Mouse (Mus musculus) MEL (cell line): ENCODE data around the gene Trpm4.

Experiments used
- CHD2 ChIP-seq: IDR thresholded peaks from 2 replicates; pipeline ENCODE4 v1.6.1; 2011; ENCODE audit warnings: low read length, improper control_type of control experiment
- CTCF ChIP-seq, 3 experiments: IDR thresholded peaks in 2 of 3; conservative IDR thresholded peaks in 1 of 3; 2 replicates each; pipeline ENCODE4 v1.5.1; 2011 to 2012; ENCODE audit warnings: low read length in 3 of 3, low read depth in 2 of 3, mild to moderate bottlenecking in 2 of 3, improper control_type of control experiment in 1 of 3, inconsistent platforms in 1 of 3, mixed read lengths in 1 of 3, moderate library complexity in 1 of 3; ENCODE audit not compliant: control insufficient read depth in 1 of 3, insufficient read depth in 1 of 3, poor library complexity in 1 of 3, severe bottlenecking in 1 of 3
- E2F4 ChIP-seq: IDR thresholded peaks from 2 replicates; pipeline ENCODE4 v1.6.1; 2011; ENCODE audit warnings: low read depth, low read length, improper control_type of control experiment, borderline replicate concordance
- ETS1 ChIP-seq: IDR thresholded peaks from 2 replicates; pipeline ENCODE4 v1.6.1; 2012; ENCODE audit warnings: low read depth, mild to moderate bottlenecking, inconsistent platforms, low read length, improper control_type of control experiment, moderate library complexity
- GATA1 ChIP-seq: IDR thresholded peaks from 2 replicates; pipeline ENCODE4 v1.6.1; 2011; ENCODE audit warnings: low read depth, low read length, improper control_type of control experiment
- MAX ChIP-seq: IDR thresholded peaks from 2 replicates; pipeline ENCODE4 v1.6.1; 2011; ENCODE audit warnings: low read length, improper control_type of control experiment
- NRF1 ChIP-seq: IDR thresholded peaks from 2 replicates; pipeline ENCODE4 v1.6.1; 2014; ENCODE audit warnings: low read depth, mild to moderate bottlenecking, inconsistent platforms, low read length, improper control_type of control experiment, moderate library complexity; ENCODE audit not compliant: poor library complexity, insufficient read depth, severe bottlenecking
- POLR2A ChIP-seq, 2 experiments: IDR thresholded peaks; 2 replicates each; pipeline ENCODE4 v1.6.1; 2011 to 2012; ENCODE audit warnings: low read length in 2 of 2, mild to moderate bottlenecking in 2 of 2, control low read depth in 1 of 2, improper control_type of control experiment in 1 of 2, low read depth in 1 of 2, moderate library complexity in 1 of 2; ENCODE audit not compliant: control insufficient read depth in 1 of 2, insufficient read depth in 1 of 2, poor library complexity in 1 of 2
- RAD21 ChIP-seq: IDR thresholded peaks from 2 replicates; pipeline ENCODE4 v1.6.1; 2011; ENCODE audit warnings: mild to moderate bottlenecking, low read depth, low read length, improper control_type of control experiment
- SMC3 ChIP-seq: IDR thresholded peaks from 2 replicates; pipeline ENCODE4 v1.6.1; 2011; ENCODE audit warnings: low read depth, low read length, improper control_type of control experiment
- USF1 ChIP-seq: IDR thresholded peaks from 2 replicates; pipeline ENCODE4 v1.6.1; 2014; ENCODE audit warnings: low read depth, mild to moderate bottlenecking, inconsistent platforms, low read length, improper control_type of control experiment, moderate library complexity

DNA sequence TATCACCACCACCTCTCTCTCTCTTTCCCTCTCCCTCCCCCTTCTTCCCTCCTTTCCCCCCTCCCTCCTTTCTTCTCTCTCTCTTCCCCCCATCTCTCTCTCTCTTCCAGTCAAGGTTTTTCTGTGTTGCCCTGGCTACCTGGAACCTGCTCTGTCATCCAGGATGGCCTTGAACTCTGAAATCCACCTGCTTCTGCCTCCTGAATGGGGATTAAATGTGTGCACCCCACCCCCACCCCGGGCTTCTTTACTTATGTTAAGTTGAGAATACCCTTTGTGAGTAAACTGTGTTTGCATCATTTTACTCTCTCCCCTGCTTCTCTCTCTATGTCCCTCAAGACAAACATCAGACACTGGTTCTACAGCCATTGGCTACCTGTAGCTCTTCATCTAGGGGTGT lies 68.1 kb downstream of the Trpm4 start:
- TF ChIP-seq POLR2A (IDR thresholded peaks at IDR 0.05; ENCODE audit: control insufficient read depth in 1 of 2, insufficient read depth in 1 of 2, low read depth in 1 of 2, low read length in 2 of 2, poor library complexity in 1 of 2) (no peak), CTCF (IDR thresholded peaks at IDR 0.05 in 2 of 3, conservative IDR thresholded peaks at IDR 0.05 in 1 of 3; ENCODE audit: control insufficient read depth in 1 of 3, insufficient read depth in 1 of 3, low read depth in 2 of 3, low read length in 3 of 3, poor library complexity in 1 of 3, severe bottlenecking in 1 of 3) (no peak), RAD21 (no peak), CHD2 (no peak), NRF1 (no peak), E2F4 (no peak), USF1 (no peak), GATA1 (no peak), ETS1 (no peak), SMC3 (no peak), MAX (no peak)
